Mouse (Mus musculus) liver, adult 2 months (tissue): ENCODE results near the gene Gm43191.

Experiments
- CTCF ChIP-seq: fragments of 200-500 bp; IDR thresholded peaks from 2 replicates; pipeline ENCODE4 v1.5.1; 2011; ENCODE audit warnings: low read depth, low read length, control low read depth
- POLR2A ChIP-seq: fragments of 200-500 bp; IDR thresholded peaks from 2 replicates; pipeline ENCODE4 v1.6.1; 2011; ENCODE audit warnings: low read length, control low read depth; ENCODE audit not compliant: insufficient read depth; ENCODE audit errors: extremely low read depth

- TF ChIP-seq POLR2A (no peak), CTCF (peak; percentile 28; the same call in 1 of the 2 replicates)
Observed at GRCm38 (mm10) chr3:116594076-116594727, 86.9 kb downstream of the Gm43191 start.
